Mouse (Mus musculus) liver, adult 2 months (tissue): ENCODE measurements around the gene Duox1. TPM values are rescaled to one million over a fixed set of nuclear protein-coding genes. Genes with fewer than 3 reads are reported as not detected.

Experiments used
- DNase-seq: peaks from one replicate; pipeline ENCODE4 v3.0.0-alpha.2; 2011; ENCODE audit warnings: low read depth, low spot score; ENCODE audit errors: extremely low read depth
- H3K27ac ChIP-seq: fragments of 200-500 bp; replicated peaks from 2 replicates; pipeline ENCODE4 v1.5.1; 2012; ENCODE audit warnings: low read depth, mild to moderate bottlenecking, control low read depth, inconsistent platforms, low read length; ENCODE audit not compliant: insufficient read depth
- H3K27me3 ChIP-seq: fragments of 200-500 bp; 2 replicates; pipeline ENCODE4 v1.6.1; 2012; ENCODE audit warnings: mild to moderate bottlenecking, moderate library complexity, low read length, inconsistent platforms; ENCODE audit not compliant: control insufficient read depth, insufficient read depth
- H3K36me3 ChIP-seq: fragments of 200-500 bp; 2 replicates; pipeline ENCODE4 v1.6.1; 2012; ENCODE audit warnings: low read length, inconsistent platforms; ENCODE audit not compliant: control insufficient read depth, insufficient read depth
- H3K4me1 ChIP-seq: fragments of 200-500 bp; 2 replicates; pipeline ENCODE4 v1.6.1; 2011; ENCODE audit warnings: low read length; ENCODE audit not compliant: control insufficient read depth, insufficient read depth
- H3K4me3 ChIP-seq: fragments of 200-500 bp; 2 replicates; pipeline ENCODE4 v1.5.1; 2011; ENCODE audit warnings: low read depth, mild to moderate bottlenecking, control low read depth, low read length, moderate library complexity; ENCODE audit not compliant: insufficient read depth
- H3K79me2 ChIP-seq: fragments of 200-500 bp; 2 replicates; pipeline ENCODE4 v1.6.1; 2012; ENCODE audit warnings: inconsistent platforms, mild to moderate bottlenecking, low read length, moderate library complexity; ENCODE audit not compliant: control insufficient read depth, insufficient read depth
- H3K9ac ChIP-seq: fragments of 200-500 bp; 2 replicates; pipeline ENCODE4 v1.6.1; 2012; ENCODE audit warnings: low read depth, mild to moderate bottlenecking, control low read depth, inconsistent platforms, low read length
- CTCF ChIP-seq: fragments of 200-500 bp; IDR thresholded peaks from 2 replicates; pipeline ENCODE4 v1.5.1; 2011; ENCODE audit warnings: low read depth, low read length, control low read depth
- POLR2A ChIP-seq: fragments of 200-500 bp; IDR thresholded peaks from 2 replicates; pipeline ENCODE4 v1.6.1; 2011; ENCODE audit warnings: low read length, control low read depth; ENCODE audit not compliant: insufficient read depth; ENCODE audit errors: extremely low read depth
- WGBS: fragments of 180-500 bp; shearing (Covaris S2); methylation state at CpG from one replicate; pipeline ENCODE4 v1.1.7; 2018; 5-methylcytosine and 5-hydroxymethylcytosine counted together
- polyA plus RNA-seq: library from polyadenylated mRNA; depleted of rRNA; stranded (reverse); fragments of >200 nt; gene quantifications from 2 replicates; pipeline ENCODE4 v1.2.3, GENCODE M21; 2012
- total RNA-seq: library from RNA; depleted of rRNA; stranded (reverse); fragments of >200 nt; gene quantifications from 2 replicates; pipeline ENCODE4 v1.2.3, GENCODE M21; 2014

Duox1 gene
- total and polyA plus RNA-seq, 2 experiments, result not detected

DNA sequence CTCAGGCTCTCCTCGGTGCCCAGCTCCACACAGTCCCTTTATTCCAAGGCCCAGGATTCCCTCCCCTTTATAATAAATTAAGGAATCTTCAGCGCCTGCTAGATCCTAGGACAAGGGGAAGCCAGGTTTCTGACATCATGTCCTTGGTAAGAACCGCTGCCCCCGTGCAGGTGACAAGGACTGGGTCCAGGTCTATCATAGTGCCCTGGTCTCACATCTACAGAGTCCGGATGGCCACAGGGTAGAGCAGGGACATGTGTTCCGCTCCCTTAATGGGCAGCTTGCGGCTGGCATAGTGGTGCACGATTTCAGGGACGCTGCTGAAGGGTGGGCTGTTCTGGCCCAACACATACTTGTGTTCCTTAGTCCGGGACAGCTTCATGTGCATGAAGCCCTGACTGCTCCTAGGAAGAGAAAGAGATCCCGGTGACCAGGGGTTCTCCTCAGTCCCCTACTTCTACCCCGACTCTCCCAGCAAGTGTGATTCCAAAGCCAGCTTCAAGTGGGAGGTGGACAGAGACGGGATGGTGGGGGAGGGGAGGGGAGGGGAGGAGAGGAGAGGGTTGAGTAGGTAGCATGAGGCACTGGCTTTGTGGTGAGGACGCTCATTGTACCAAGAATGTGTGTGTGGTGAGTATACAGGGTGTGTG lies 33.8 kb downstream of the Duox1 start:
- no peak for DNase-seq
- no peaks in the 10 kb centered on the region for H3K79me2 ChIP-seq
- no peaks in the 10 kb centered on the region for H3K27me3 ChIP-seq
- peak overlapping the region; percentile 86 for H3K9ac ChIP-seq
- H3K36me3 ChIP-seq, result no peaks in the 10 kb centered on the region
- TF ChIP-seq CTCF (no peak), POLR2A (no peak)
- peak overlapping the region; percentile 89; the same call in 1 of the 2 replicates for H3K4me3 ChIP-seq
- peaks cover 4% of the 10 kb centered on the region for H3K4me1 ChIP-seq
- WGBS, result 57% methylated on average over 14 of the region's 14 CpGs
- H3K27ac ChIP-seq, result no peak overlapping the region

DNA sequence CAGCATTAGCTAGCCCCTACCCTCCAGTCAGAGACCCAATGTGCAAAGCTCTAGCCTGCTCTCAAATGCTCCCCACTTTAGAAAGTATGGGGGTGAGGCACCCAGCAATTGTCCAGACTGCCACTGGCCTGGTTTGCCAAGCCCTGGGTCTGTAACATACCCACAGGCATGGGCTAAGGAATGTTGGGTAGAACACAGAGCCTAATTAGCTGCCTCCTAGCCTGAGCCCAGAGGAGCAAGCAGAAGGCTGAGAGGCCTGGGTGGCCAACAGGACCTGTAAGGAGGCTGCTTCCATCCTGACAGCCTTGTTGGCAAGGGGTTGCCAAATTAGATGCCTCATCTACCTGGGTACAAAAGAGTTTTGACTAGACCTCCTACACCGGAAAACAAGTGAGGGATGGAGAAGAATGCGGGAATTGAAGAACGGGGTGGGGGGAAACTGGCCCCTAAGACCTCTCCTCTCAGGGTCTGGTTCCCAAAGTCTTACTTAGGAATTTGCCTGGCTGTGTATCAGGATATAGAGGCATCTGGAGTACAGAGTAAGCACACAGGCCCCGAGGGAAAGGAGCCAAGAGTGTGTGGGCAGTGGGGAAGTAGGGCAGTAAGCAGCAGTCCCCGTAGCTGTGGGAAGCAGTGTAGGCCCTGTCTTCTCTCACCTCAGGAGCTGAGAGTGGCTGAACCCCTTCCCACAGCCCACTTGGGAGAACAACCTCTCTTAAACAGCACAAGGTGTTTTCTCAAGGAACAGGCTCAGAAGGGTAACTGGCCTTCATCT lies 35.9 kb downstream of the Duox1 start:
- H3K79me2 ChIP-seq, result no peaks in the 10 kb centered on the region
- no peaks in the 10 kb centered on the region for H3K27me3 ChIP-seq
- no peak for DNase-seq
- H3K27ac ChIP-seq, result no peak overlapping the region
- no peak overlapping the region for H3K9ac ChIP-seq
- WGBS, result 69% methylated on average over 5 of the region's 5 CpGs
- H3K36me3 ChIP-seq, result no peaks in the 10 kb centered on the region
- TF ChIP-seq CTCF (no peak), POLR2A (no peak)
- no peak overlapping the region for H3K4me3 ChIP-seq
- peaks cover 4% of the 10 kb centered on the region for H3K4me1 ChIP-seq

GRCm38 (mm10) chr2:122351931-122352329 lies 36.5 kb downstream of the Duox1 start:
- 82% methylated on average over 4 of the region's 4 CpGs for WGBS
- H3K79me2 ChIP-seq, result no peaks in the 10 kb centered on the region
- H3K4me3 ChIP-seq, result no peak overlapping the region
- no peak overlapping the region for H3K27ac ChIP-seq
- no peaks in the 10 kb centered on the region for H3K27me3 ChIP-seq
- H3K9ac ChIP-seq, result no peak overlapping the region
- H3K4me1 ChIP-seq, result peaks cover 4% of the 10 kb centered on the region
- no peaks in the 10 kb centered on the region for H3K36me3 ChIP-seq
- TF ChIP-seq CTCF (no peak), POLR2A (no peak)
- no peak for DNase-seq

DNA sequence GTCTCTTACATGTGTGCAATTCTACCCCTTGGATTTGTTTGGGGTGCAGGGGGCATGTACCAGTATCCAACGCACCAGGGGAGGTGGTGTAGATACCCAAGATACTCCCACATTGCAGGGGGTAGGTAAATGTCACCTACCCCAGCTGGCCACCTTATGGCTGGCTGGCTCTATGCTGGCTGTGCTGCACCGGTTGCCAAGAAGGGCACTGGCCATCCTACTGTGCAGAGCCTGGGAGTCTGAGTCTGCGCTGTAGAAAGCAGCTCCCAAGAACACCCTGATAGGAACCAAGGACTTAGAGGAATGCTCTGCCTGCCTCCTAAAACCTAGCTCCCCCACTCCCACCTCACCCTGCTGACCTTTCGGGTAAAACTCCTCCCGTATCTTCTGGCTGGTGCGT lies 37.5 kb downstream of the Duox1 start:
- no peak overlapping the region for H3K4me3 ChIP-seq
- H3K36me3 ChIP-seq, result no peaks in the 10 kb centered on the region; the same call in 1 of the 2 replicates
- H3K27me3 ChIP-seq, result no peaks in the 10 kb centered on the region
- no peak for DNase-seq
- H3K4me1 ChIP-seq, result peaks cover 4% of the 10 kb centered on the region
- no peak overlapping the region for H3K27ac ChIP-seq
- no peak overlapping the region for H3K9ac ChIP-seq
- TF ChIP-seq CTCF (no peak), POLR2A (no peak)
- H3K79me2 ChIP-seq, result no peaks in the 10 kb centered on the region
- WGBS, result 96% methylated on average over 6 of the region's 6 CpGs

GRCm38 (mm10) chr2:122353765-122354164 lies 38.3 kb downstream of the Duox1 start:
- H3K36me3 ChIP-seq, result no peaks in the 10 kb centered on the region; the same call in 1 of the 2 replicates
- no peak overlapping the region for H3K27ac ChIP-seq
- peaks cover 3% of the 10 kb centered on the region for H3K4me1 ChIP-seq
- DNase-seq, result no peak
- no peaks in the 10 kb centered on the region for H3K27me3 ChIP-seq
- H3K4me3 ChIP-seq, result no peak overlapping the region
- 95% methylated on average over 8 of the region's 8 CpGs for WGBS
- TF ChIP-seq POLR2A (no peak), CTCF (no peak)
- H3K79me2 ChIP-seq, result no peaks in the 10 kb centered on the region
- H3K9ac ChIP-seq, result no peak overlapping the region
